Mouse (Mus musculus): ENCODE measurements around the gene Olfr713.

Olfr713 gene

DNA sequence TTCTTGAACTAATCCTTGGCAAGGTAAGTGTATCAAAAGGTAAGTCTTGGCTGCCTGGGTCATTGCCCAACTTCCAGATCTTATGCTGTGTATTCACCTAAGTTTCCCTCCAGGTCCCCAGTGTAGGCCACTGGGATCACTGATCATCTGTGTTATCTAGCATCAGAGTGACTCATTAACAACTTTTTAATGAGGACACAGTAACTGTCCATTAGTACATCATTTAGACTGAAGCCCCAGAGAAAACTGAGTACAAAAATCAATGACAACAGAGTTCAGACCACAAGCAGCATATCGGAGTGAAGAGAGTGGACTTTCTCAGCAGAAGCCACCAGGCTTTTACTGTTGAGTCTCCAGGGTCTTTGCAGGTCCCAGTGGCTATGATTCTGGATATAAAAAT, at the start of gene Olfr713:
TSS of gene Olfr713 (plus strand) at position 301 of the 400 bp plus-strand sequence.
- no peak for DNase-seq

DNA sequence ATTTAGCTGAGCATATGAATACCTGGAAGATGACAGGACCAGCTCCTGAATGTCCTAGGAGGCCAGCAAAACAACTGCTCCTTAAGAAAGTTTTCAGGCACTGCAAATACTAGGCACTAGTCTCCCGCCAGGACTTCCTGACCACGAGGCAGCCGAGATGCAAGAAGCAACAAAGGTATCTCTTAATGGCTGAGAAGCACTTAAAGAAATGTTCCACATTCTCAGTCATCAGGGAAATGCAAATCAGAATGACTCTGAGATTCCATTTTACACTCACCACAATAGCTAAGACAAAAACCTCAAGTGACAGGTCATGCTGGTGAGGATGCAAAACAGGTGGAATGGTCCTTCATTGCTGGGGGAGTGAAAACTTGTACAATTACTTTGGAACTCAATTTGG, 45.7 kb upstream of the Olfr713 start:
- no peak for DNase-seq

- DNase-seq, result no peak
These were observed 30.2 kb upstream of the Olfr713 start for GRCm38 (mm10) chr7:107000798-107001197.

- no peak for DNase-seq
These were observed 26.8 kb upstream of the Olfr713 start for GRCm38 (mm10) chr7:107004169-107004568.

GRCm38 (mm10) chr7:107005972-107006371, 25.0 kb upstream of the Olfr713 start, which contains the start of gene Olfr2:
TSS of gene Olfr2 (minus strand) at chr7:107006072.
- DNase-seq, result no peak

DNA sequence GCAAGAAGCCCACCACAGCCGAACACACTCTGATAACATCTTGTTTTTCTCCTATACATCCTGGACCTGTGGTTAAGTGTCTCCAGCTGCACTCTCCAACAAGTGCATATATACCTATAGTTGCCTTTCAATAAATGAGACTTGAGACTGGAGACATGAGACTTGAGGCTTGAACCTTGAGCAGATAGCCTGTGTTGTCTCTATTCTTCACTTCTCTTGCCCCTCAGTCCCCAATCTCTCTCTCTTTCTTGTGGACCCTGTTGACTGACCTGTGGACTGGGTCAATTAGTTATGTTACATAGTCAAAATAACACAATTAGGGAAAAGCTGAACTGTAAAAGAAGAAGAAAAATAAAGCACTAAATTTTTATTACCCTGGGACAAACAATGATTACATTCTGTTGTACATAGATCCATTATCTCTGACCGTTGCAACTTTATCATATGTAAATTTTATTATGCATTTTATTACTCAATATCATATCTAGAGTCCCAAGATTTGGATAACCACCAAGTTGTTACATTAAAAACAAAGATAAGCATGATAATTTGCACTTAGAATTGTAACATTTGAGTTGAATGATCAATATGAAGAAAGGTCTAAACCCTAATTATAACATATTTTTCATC, 9.1 kb downstream of the Olfr713 start:
- DNase-seq, result no peak

DNA sequence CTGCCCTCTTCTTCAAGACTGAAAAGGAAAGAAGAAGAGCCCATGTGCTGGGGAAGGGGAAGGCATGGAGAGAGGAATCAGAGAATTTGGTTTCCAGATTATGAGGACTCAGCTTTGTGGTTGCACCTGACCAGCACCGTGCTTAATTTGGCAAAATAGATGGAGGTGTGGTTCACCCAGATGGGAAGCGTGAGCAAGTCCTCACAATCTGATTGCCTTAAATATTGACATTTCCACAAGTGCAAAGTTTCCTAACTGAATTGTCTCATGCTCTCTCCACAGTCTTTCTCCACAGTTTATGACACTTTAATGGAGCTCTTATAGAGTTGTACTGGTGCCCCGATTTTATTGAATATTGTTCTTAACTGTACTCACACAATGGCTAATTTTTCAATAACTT, 12.2 kb downstream of the Olfr713 start:
- no peak for DNase-seq

DNA sequence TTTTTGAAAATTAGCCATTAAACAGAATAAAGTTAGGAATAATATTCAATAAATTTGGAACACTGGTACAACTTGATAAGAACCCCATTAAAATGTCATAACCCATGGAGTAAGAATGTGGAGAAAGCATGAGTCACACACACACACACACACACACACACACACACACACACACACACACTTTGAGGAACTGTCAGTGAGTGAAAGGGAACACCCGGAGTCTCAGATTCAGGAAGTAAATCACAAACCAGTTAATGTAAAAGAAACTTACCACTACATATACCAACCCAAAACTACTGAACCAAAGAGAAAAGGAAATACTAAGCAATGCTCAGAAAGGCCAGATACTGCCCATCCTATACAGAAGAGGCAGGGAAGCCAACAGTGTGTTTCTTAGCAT, 13.4 kb downstream of the Olfr713 start:
- no peak for DNase-seq

DNA sequence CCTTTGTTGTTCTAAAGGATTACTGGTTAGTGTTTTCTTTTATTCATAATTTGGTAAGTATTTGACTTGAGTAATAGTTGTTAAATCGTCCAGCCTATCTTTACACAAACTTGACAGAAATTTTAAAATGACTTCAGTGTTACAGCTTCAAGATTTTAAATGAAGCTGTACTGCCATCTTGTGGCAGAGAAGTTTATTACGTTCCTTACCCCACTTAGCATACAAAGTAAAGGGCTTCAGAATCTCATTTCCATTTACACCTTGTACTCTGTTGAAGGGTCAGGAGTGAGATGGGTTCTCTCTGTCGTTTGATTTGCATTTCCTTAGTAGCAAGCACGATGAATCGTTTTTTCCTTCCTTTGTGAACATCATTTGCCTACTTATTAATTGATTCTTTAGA, 14.9 kb downstream of the Olfr713 start:
- DNase-seq, result no peak

- DNase-seq, result no peak
These were observed 16.6 kb downstream of the Olfr713 start for GRCm38 (mm10) chr7:107047578-107047977.

DNA sequence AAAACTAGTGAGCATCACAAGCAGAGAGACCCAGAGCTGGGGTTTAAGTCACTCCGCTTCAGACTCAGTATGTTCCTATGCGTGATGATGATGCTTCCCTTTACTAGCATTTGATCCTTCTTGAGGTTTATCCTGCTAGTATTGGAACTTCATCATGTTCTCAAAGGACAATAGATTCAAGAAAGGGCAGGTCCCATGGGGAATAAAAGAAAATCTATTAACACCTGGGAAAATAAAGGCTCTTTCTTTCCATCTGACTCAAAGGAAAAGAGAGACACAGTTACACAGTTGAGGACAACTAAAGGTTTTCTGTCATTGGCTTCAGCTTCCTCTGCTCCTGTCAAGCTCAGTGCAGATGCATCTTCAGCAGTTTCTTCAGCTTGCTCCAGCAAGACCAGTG, 39.7 kb downstream of the Olfr713 start, which contains the start of gene Olfr714:
TSS of gene Olfr714 (plus strand) at position 301 of the 400 bp plus-strand sequence.
- DNase-seq, result no peak
